Mouse (Mus musculus) heart, embryonic 11.5 days (tissue): ENCODE data around the gene Nono. TPM values are rescaled to one million over a fixed set of nuclear protein-coding genes. Genes with fewer than 3 reads are reported as not detected.

Source experiments
- ATAC-seq: fragments of 200-750 bp; cut with Nextera tagmentation; replicated peaks from 2 replicates; pipeline ENCODE4 v1.8.0; 2017; ENCODE audit warnings: moderate library complexity; ENCODE audit not compliant: insufficient number of reproducible peaks, low FRiP score, low TSS enrichment
- H3K27ac ChIP-seq: fragments of 300-500 bp; sonication (generic); 2 replicates; pipeline ENCODE4 v1.5.1; 2014; ENCODE audit warnings: mild to moderate bottlenecking, low read depth, low read length
- H3K27me3 ChIP-seq: fragments of 300-500 bp; sonication (generic); 2 replicates; pipeline ENCODE4 v1.6.1; 2014; ENCODE audit warnings: mild to moderate bottlenecking, low read length, mixed read lengths; ENCODE audit not compliant: control insufficient read depth, insufficient read depth
- H3K36me3 ChIP-seq: fragments of 300-500 bp; sonication (generic); 2 replicates; pipeline ENCODE4 v1.6.1; 2014; ENCODE audit warnings: mild to moderate bottlenecking, low read length, moderate library complexity, mixed read lengths; ENCODE audit not compliant: control insufficient read depth, insufficient read depth
- H3K4me1 ChIP-seq: fragments of 300-500 bp; sonication (generic); 2 replicates; pipeline ENCODE4 v1.6.1; 2014; ENCODE audit warnings: low read length; ENCODE audit not compliant: control insufficient read depth, insufficient read depth
- H3K4me2 ChIP-seq: fragments of 300-500 bp; sonication (generic); 2 replicates; pipeline ENCODE4 v1.6.1; 2014; ENCODE audit warnings: mild to moderate bottlenecking, moderate library complexity
- H3K4me3 ChIP-seq: fragments of 300-500 bp; sonication (generic); 2 replicates; pipeline ENCODE4 v1.5.1; 2014; ENCODE audit warnings: low read depth, low read length
- H3K9ac ChIP-seq: fragments of 300-500 bp; sonication (generic); 2 replicates; pipeline ENCODE4 v1.6.1; 2014; ENCODE audit warnings: mild to moderate bottlenecking, low read depth, low read length, moderate library complexity
- H3K9me3 ChIP-seq: fragments of 300-500 bp; sonication (generic); replicated peaks from 2 replicates; pipeline ENCODE4 v1.6.1; 2016; ENCODE audit warnings: low read length; ENCODE audit not compliant: control insufficient read depth
- WGBS: fragments of 180-500 bp; shearing (Covaris S2); extraction: QIAGEN DNeasy Blood & Tissue Kit; methylation state at CpG from one replicate; pipeline ENCODE4 v1.1.7; 2014; ENCODE audit not compliant: insufficient replicate concordance; 5-methylcytosine and 5-hydroxymethylcytosine counted together
- polyA plus RNA-seq: library from polyadenylated mRNA; unstranded; fragments of >200 nt; fragmentation: Nextera tagmentation; extraction: Ambion mirVana; gene quantifications from 2 replicates; pipeline ENCODE4 v1.2.1, GENCODE M21; 2014

The Nono gene
- 271 and 358 TPM in 2 replicates for polyA plus RNA-seq

DNA sequence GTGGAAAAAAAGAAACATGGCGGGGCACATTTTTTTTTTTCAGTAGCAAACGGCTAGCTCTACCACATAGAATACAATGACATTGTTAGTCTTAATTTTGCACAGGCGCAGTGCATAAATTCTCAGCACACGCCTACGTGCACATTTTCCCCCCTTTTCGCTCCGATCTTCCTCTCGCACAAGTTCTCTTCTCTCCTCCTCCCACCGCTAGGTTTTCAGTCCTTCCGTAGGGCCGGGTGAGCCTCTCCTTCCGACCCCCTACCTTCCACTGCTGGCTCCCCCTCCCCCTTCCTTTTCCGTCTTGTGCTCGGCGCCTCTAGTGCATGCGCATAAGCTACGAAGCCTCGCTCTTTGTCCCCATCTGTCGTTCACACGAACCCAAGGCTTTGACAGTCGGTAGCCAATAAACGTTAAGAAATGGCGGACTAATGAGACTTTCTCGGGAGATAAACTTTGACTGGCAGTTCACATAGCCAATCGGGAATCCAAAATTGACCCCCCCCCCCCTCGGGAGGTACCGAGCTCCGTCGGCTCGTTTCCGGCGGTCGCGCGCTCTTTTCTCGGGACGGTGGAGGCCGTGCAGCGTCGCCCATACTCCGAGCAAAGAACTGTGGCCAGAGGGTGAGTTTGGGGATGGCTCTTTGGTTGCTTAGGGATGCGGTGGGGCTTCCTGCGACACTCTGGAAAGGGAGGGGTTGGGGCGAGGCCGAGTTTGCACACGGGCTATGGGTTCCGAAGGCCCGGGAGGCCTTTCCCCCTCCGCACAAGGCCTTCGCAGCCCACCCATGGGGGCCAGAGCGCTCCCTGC, at the start of gene Nono:
Gene Nono, plus strand, starts transcription at position 177 of the 808 bp plus-strand sequence.
- 12% methylated on average over 50 of the region's 51 CpGs for WGBS

DNA sequence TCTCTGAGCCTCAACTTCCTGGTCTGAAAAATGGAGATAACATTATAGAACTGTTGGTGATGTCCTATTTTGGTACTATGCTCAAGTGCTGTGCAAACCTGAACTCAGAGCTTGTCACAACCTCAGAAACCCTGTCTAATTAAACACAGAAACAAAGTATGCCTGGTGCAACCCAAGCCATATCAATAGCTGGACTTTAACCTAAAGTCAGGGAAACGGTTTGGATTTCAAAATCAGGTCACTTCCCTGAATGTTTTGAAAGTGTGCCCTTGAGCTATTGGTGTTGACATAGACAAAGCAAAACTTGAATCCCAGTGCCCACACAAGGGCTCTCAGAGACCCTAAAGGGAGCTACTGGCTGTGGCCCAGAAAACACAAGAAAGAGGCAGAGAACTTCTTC, 49.4 kb upstream of the Nono start:
- Histone ChIP-seq H3K4me2 (no peak overlapping the region), H3K9me3 (no peaks in the 10 kb centered on the region), H3K4me3 (no peak overlapping the region), H3K36me3 (no peaks in the 10 kb centered on the region), H3K27me3 (peaks cover 33% of the 10 kb centered on the region), H3K4me1 (no peaks in the 10 kb centered on the region), H3K27ac (no peak overlapping the region), H3K9ac (no peak overlapping the region)
- WGBS: 75% methylated on average over 1 of the region's 1 CpGs
- ATAC-seq: no peak

More for the DNA sequence above, at the start of gene Nono:
- no peaks in the 10 kb centered on the region for H3K27me3 ChIP-seq
- H3K9me3 ChIP-seq: no peaks in the 10 kb centered on the region
- H3K4me1 ChIP-seq: no peaks in the 10 kb centered on the region
- H3K4me2 ChIP-seq: peak within 1 kb of the TSS; percentile 63
- peak; percentile 94 for ATAC-seq
- peak within 1 kb of the TSS; percentile 95 for H3K27ac ChIP-seq
- H3K9ac ChIP-seq: peak within 1 kb of the TSS; percentile 91
- H3K36me3 ChIP-seq: no peaks in the 10 kb centered on the region
- peak within 1 kb of the TSS; percentile 67 for H3K4me3 ChIP-seq

GRCm38 (mm10) chrX:101383455-101383854, 45.7 kb upstream of the Nono start:
- H3K36me3 ChIP-seq: no peaks in the 10 kb centered on the region
- 31% methylated on average over 18 of the region's 18 CpGs for WGBS
- no peak overlapping the region for H3K27ac ChIP-seq
- H3K4me2 ChIP-seq: no peak overlapping the region
- no peaks in the 10 kb centered on the region for H3K4me1 ChIP-seq
- H3K27me3 ChIP-seq: peaks cover 57% of the 10 kb centered on the region
- no peak overlapping the region for H3K4me3 ChIP-seq
- H3K9me3 ChIP-seq: no peaks in the 10 kb centered on the region
- no peak overlapping the region for H3K9ac ChIP-seq
- ATAC-seq: no peak

GRCm38 (mm10) chrX:101384439-101385137, 44.5 kb upstream of the Nono start:
- peak overlapping the region; percentile 54 for H3K4me2 ChIP-seq
- H3K9ac ChIP-seq: no peak overlapping the region
- H3K4me1 ChIP-seq: no peaks in the 10 kb centered on the region
- ATAC-seq: no peak
- no peak overlapping the region for H3K27ac ChIP-seq
- peaks cover 57% of the 10 kb centered on the region for H3K27me3 ChIP-seq
- H3K4me3 ChIP-seq: peak overlapping the region; percentile 30
- no peaks in the 10 kb centered on the region for H3K9me3 ChIP-seq
- WGBS: 19% methylated on average over 30 of the region's 32 CpGs
- H3K36me3 ChIP-seq: no peaks in the 10 kb centered on the region

GRCm38 (mm10) chrX:101386222-101386621, 42.9 kb upstream of the Nono start:
- Histone ChIP-seq H3K4me3 (no peak overlapping the region), H3K27me3 (peaks cover 51% of the 10 kb centered on the region), H3K36me3 (no peaks in the 10 kb centered on the region), H3K27ac (no peak overlapping the region), H3K4me2 (no peak overlapping the region), H3K9me3 (no peaks in the 10 kb centered on the region), H3K9ac (no peak overlapping the region), H3K4me1 (no peaks in the 10 kb centered on the region)
- WGBS: 34% methylated on average over 4 of the region's 4 CpGs
- ATAC-seq: no peak

- H3K27me3 ChIP-seq: peaks cover 32% of the 10 kb centered on the region
- ATAC-seq: no peak
- no peaks in the 10 kb centered on the region for H3K9me3 ChIP-seq
- WGBS: 58% methylated on average over 5 of the region's 5 CpGs
- no peak overlapping the region for H3K9ac ChIP-seq
- H3K4me2 ChIP-seq: no peak overlapping the region
- H3K27ac ChIP-seq: no peak overlapping the region
- H3K4me1 ChIP-seq: no peaks in the 10 kb centered on the region
- H3K4me3 ChIP-seq: no peak overlapping the region
- no peaks in the 10 kb centered on the region for H3K36me3 ChIP-seq
These were observed 40.1 kb upstream of the Nono start for GRCm38 (mm10) chrX:101388866-101389537.

GRCm38 (mm10) chrX:101394341-101394740, 34.8 kb upstream of the Nono start:
- Histone ChIP-seq H3K9me3 (no peaks in the 10 kb centered on the region), H3K36me3 (no peaks in the 10 kb centered on the region), H3K4me3 (no peak overlapping the region), H3K27ac (no peak overlapping the region), H3K4me1 (no peaks in the 10 kb centered on the region), H3K4me2 (no peak overlapping the region), H3K27me3 (peaks cover 19% of the 10 kb centered on the region), H3K9ac (no peak overlapping the region)
- WGBS: 49% methylated on average over 2 of the region's 2 CpGs
- no peak for ATAC-seq

GRCm38 (mm10) chrX:101396459-101396858, 32.7 kb upstream of the Nono start:
- Histone ChIP-seq H3K27ac (no peak overlapping the region), H3K4me3 (no peak overlapping the region), H3K4me1 (no peaks in the 10 kb centered on the region), H3K4me2 (peak overlapping the region; percentile 37), H3K27me3 (peaks cover 19% of the 10 kb centered on the region), H3K9me3 (no peaks in the 10 kb centered on the region), H3K36me3 (no peaks in the 10 kb centered on the region), H3K9ac (no peak overlapping the region)
- WGBS: 22% methylated on average over 11 of the region's 11 CpGs
- ATAC-seq: no peak
